Mouse (Mus musculus): ENCODE data around the gene Acot1. TPM values are rescaled to one million over a fixed set of nuclear protein-coding genes. Genes with fewer than 3 reads are reported as not detected.

The Acot1 gene
- total and polyA plus RNA-seq, 3 experiments, result 0.42 TPM; not detected in 2

DNA sequence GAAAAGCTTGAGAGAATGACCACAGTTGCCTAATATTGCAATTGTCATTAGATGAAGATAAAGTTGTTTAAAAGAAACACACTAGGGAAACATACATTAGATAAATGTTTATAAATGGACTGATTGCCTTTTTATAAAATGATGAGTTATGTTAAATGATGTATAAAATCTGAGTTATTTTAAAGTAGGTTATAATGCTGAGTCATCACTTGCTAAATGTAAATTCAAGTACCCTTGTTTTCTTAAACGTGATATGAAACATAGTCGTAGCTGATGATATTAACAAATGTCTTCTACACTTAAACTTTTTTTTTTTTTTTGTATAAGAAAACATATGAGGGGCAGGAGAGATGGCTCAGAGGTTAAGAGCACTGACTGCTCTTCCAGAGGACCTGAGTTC is 54.5 kb downstream of the Acot1 start:
- Histone ChIP-seq H3K9ac (ENCODE audit: insufficient read depth, low read depth) (no peak overlapping the region), H3K4me1 (ENCODE audit: control insufficient read depth in 1 of 2, insufficient read depth in 2 of 2) (no peaks in the 10 kb centered on the region), H3K9me3 (replicated peaks; ENCODE audit: low read length) (peaks cover 2% of the 10 kb centered on the region), H3K27ac (ENCODE audit: insufficient read depth, low read depth) (no peak overlapping the region), H3K27me3 (replicated peaks) (no peaks in the 10 kb centered on the region), H3K79me2 (replicated peaks; ENCODE audit: control insufficient read depth, extremely low read depth, insufficient read depth, poor library complexity, severe bottlenecking) (no peaks in the 10 kb centered on the region), H3K4me2 (ENCODE audit: insufficient read depth, low read depth, poor library complexity, severe bottlenecking) (no peak overlapping the region), H3K4me3 (replicated peaks in 1 of 3; ENCODE audit: low read depth in 2 of 3, low read length in 2 of 3, poor library complexity in 1 of 3) (no peak overlapping the region), H3K36me3 (replicated peaks in 1 of 2; ENCODE audit: control insufficient read depth in 1 of 2, insufficient read depth in 1 of 2, low read length in 1 of 2) (no peaks in the 10 kb centered on the region)
- DNase-seq (ENCODE audit: extremely low read depth), result no peak
- in situ Hi-C loops (cut with MboI; ENCODE audit: low pct_ligation_motif_present, low pct_unique_long_range_greater_than_20kb, low sequenced_read_pairs) (loop anchor here (25.0 kb wide), 2 partner anchors 102 to 277 kb away; partner anchors contain the start of gene Riox1), dilution Hi-C loops (cut with MboI; ENCODE audit: extremely low pct_ligation_motif_present, extremely low pct_unique_long_range_greater_than_20kb, low sequenced_read_pairs) (no loop called here)
- peak; percentile 87 for TF ChIP-seq MAFK (IDR thresholded peaks at IDR 0.05; ENCODE audit: insufficient replicate concordance, low read length)
- no peak for TF ChIP-seq TCF12 (IDR thresholded peaks at IDR 0.05; ENCODE audit: low read depth, low read length)

GRCm38 (mm10) chr12:84064621-84065020 is 55.3 kb downstream of the Acot1 start:
- no peaks in the 10 kb centered on the region for H3K36me3 ChIP-seq (replicated peaks in 1 of 2; ENCODE audit: control insufficient read depth in 1 of 2, insufficient read depth in 1 of 2, low read length in 1 of 2)
- H3K4me1 ChIP-seq (ENCODE audit: control insufficient read depth in 1 of 2, insufficient read depth in 2 of 2), result no peaks in the 10 kb centered on the region
- H3K27ac ChIP-seq (ENCODE audit: insufficient read depth, low read depth), result no peak overlapping the region
- dilution Hi-C loops (cut with MboI; ENCODE audit: extremely low pct_ligation_motif_present, extremely low pct_unique_long_range_greater_than_20kb, low sequenced_read_pairs), result no loop called here
- H3K79me2 ChIP-seq (replicated peaks; ENCODE audit: control insufficient read depth, extremely low read depth, insufficient read depth, poor library complexity, severe bottlenecking), result no peaks in the 10 kb centered on the region
- DNase-seq (ENCODE audit: extremely low read depth), result no peak
- H3K4me3 ChIP-seq (replicated peaks in 1 of 3; ENCODE audit: low read depth in 2 of 3, low read length in 2 of 3, poor library complexity in 1 of 3), result no peak overlapping the region
- H3K27me3 ChIP-seq (replicated peaks), result no peaks in the 10 kb centered on the region
- H3K9me3 ChIP-seq (replicated peaks; ENCODE audit: low read length), result peaks cover 2% of the 10 kb centered on the region
- in situ Hi-C loops (cut with MboI; ENCODE audit: low pct_ligation_motif_present, low pct_unique_long_range_greater_than_20kb, low sequenced_read_pairs), result loop anchor here (25.0 kb wide), 2 partner anchors 102 to 277 kb away; partner anchors contain the start of gene Riox1
- TF ChIP-seq MAZ (IDR thresholded peaks at IDR 0.05; ENCODE audit: low read depth, low read length) (no peak), MAX (IDR thresholded peaks at IDR 0.05; ENCODE audit: low read length) (no peak), EP300 (IDR thresholded peaks at IDR 0.05; ENCODE audit: low read length) (no peak), ZMIZ1 (IDR thresholded peaks at IDR 0.05; ENCODE audit: low read depth, low read length) (no peak), E2F4 (IDR thresholded peaks at IDR 0.05; ENCODE audit: insufficient replicate concordance, low read depth, low read length) (no peak), PAX5 (IDR thresholded peaks at IDR 0.05; ENCODE audit: low read length) (no peak), ETS1 (conservative IDR thresholded peaks at IDR 0.05; ENCODE audit: low read depth, low read length) (no peak), POLR2AphosphoS2 (IDR thresholded peaks at IDR 0.05; ENCODE audit: low read depth, low read length) (no peak), ELF1 (IDR thresholded peaks at IDR 0.05; ENCODE audit: low read depth, low read length) (no peak), CHD2 (IDR thresholded peaks at IDR 0.05; ENCODE audit: low read length) (no peak), CTCF (conservative IDR thresholded peaks at IDR 0.05 in 1 of 2, IDR thresholded peaks at IDR 0.05 in 1 of 2; ENCODE audit: low read depth in 2 of 2, low read length in 2 of 2) (no peak), IRF4 (IDR thresholded peaks at IDR 0.05; ENCODE audit: low read depth, low read length) (no peak), POLR2A (IDR thresholded peaks at IDR 0.05; ENCODE audit: low read depth, low read length) (no peak), RAD21 (IDR thresholded peaks at IDR 0.05; ENCODE audit: low read depth, low read length) (no peak), MAFK (IDR thresholded peaks at IDR 0.05; ENCODE audit: insufficient replicate concordance, low read length) (no peak), KAT2A (IDR thresholded peaks at IDR 0.05; ENCODE audit: insufficient replicate concordance, low read length) (no peak), TBP (conservative IDR thresholded peaks at IDR 0.05; ENCODE audit: low read depth, low read length) (no peak), RCOR1 (conservative IDR thresholded peaks at IDR 0.05; ENCODE audit: low read depth, low read length) (no peak)
- H3K9ac ChIP-seq (ENCODE audit: insufficient read depth, low read depth), result no peak overlapping the region
- no peak overlapping the region for H3K4me2 ChIP-seq (ENCODE audit: insufficient read depth, low read depth, poor library complexity, severe bottlenecking)

Measured in CH12.LX (cell line).